Mouse (Mus musculus) adrenal gland, adult (tissue): ENCODE measurements around the gene Eef1a2.
"Not testable (repeated sequence)": the region's sequence is repeated elsewhere in the genome, so short reads cannot be mapped to it uniquely, and the experiment has no call there.

Experiments used
- DNase-seq, 2 experiments: peaks; one replicate each; pipeline ENCODE4 v3.0.0; 2022 to 2023; ENCODE audit warnings: low spot score in 1 of 2; ENCODE audit not compliant: inconsistent age in 2 of 2

Eef1a2 gene

GRCm38 (mm10) chr2:181156248-181157121, at the start of gene Eef1a2:
Gene Eef1a2, minus strand, starts transcription at chr2:181157014.
- peak in 1 of 2 experiments; percentile 63 for DNase-seq

GRCm38 (mm10) chr2:181206118-181206517, 49.3 kb upstream of the Eef1a2 start:
- no peak for DNase-seq

GRCm38 (mm10) chr2:181205678-181206077, 48.9 kb upstream of the Eef1a2 start:
- no peak for DNase-seq

- DNase-seq = no peak
Observed at GRCm38 (mm10) chr2:181202886-181203285, 46.1 kb upstream of the Eef1a2 start.

- DNase-seq = no peak
Observed at GRCm38 (mm10) chr2:181202422-181202821, 45.6 kb upstream of the Eef1a2 start, which contains the start of gene Ptk6. Gene Ptk6, minus strand, starts transcription at chr2:181202789.

- DNase-seq = no peak
Observed at GRCm38 (mm10) chr2:181201606-181202005, 44.8 kb upstream of the Eef1a2 start.

DNA sequence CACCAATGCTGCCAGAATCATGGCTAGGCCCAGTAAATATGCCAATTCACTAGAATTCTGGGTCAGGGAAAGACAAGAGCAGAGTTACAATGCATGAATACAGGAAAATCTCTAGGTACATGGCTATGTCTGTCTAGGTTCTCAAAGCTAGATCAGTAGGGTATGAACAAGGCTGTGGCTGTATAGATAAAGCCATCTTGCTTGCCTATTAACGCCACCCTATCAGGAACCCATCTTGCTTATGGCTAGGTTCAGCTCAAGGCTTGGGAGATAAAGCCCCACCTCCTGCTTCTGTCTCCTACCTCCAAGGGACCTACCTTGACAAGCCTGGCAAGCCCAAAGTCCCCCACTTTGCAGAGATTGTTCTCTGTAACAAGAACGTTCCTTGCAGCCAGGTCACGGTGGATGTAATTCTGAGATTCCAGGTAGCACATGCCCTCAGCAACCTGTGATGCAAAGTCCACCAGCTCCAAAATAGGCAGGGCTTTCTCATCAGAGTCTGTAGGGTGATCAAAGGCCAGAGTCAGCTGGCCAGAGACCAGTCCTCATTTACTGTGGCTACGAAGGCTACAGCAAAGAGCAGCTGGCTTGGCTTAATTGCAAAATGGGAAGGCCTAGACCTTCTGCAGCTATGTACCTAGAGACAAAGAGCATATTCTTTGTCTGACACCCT, 40.0 kb upstream of the Eef1a2 start:
- DNase-seq = no peak

DNA sequence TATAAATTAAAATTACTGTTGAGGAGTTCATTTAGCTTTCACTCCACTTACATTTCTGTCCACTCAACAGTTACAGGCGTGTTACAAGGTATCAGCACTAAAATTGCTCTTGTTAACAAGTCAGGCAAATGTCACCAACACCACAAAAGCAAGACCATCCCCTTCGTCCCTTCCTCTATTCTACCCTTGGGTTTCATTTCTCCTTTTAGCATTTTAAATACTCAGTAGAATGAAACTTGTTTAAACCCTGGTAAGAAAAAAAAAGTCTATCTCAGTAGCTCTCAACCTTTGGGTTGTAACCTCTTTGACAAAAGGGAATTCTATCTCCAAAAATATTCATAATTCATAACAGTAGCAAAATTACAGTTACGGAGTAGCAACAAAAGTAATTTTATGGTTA, 36.2 kb upstream of the Eef1a2 start:
- DNase-seq = no peak

DNA sequence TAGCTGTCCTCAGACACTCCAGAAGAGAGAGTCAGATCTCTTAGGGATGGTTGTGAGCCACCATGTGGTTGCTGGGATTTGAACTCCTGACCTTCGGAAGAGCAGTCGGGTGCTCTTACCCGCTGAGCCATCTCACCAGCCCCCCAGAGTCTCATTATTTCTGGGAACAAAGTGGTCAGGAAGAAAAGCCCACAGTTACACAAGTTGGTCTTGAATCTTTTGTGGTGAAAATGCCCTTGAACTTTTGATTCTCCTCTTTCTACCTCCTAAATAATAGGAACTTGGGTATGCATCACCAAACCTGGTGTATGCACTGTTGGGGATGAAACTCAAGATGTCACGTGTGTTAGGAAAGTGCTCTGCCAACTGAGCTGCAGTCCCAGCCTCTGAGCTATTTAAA, 35.1 kb upstream of the Eef1a2 start:
- no peak for DNase-seq

- DNase-seq = not testable (repeated sequence)
Observed at GRCm38 (mm10) chr2:181191385-181191784, 34.6 kb upstream of the Eef1a2 start.

GRCm38 (mm10) chr2:181189321-181189720, 32.5 kb upstream of the Eef1a2 start:
- no peak for DNase-seq

GRCm38 (mm10) chr2:181188681-181189080, 31.9 kb upstream of the Eef1a2 start:
- peak; percentile 15 to 48 for DNase-seq

GRCm38 (mm10) chr2:181187121-181188000, 30.5 kb upstream of the Eef1a2 start, which contains the start of gene Ppdpf:
Gene Ppdpf, plus strand, starts transcription at chr2:181187247.
- peak; percentile 97 to 98 for DNase-seq

- DNase-seq = peak; percentile 88 to 95
Observed at GRCm38 (mm10) chr2:181186635-181187034, 29.8 kb upstream of the Eef1a2 start.

DNA sequence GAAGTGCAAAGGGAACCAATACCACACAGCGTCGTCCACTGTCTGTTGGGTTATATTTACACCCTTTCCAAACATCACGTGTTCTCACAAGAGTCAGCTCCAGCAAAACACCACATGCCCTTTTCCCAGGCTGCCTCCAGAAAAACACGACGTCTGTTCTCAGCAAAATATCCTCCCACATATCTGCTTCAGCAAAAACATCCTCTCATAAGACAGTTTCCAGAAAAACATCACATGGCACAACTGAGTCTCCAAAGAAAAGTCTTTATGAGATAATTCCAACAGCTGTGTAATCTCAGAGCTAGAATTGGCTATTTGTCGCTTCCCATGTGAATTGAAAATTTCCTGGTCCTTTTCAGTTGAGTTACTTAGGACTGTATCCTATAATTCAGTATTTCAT, 24.1 kb upstream of the Eef1a2 start:
- DNase-seq = no peak

GRCm38 (mm10) chr2:181178471-181178870, 21.7 kb upstream of the Eef1a2 start:
- no peak for DNase-seq

DNA sequence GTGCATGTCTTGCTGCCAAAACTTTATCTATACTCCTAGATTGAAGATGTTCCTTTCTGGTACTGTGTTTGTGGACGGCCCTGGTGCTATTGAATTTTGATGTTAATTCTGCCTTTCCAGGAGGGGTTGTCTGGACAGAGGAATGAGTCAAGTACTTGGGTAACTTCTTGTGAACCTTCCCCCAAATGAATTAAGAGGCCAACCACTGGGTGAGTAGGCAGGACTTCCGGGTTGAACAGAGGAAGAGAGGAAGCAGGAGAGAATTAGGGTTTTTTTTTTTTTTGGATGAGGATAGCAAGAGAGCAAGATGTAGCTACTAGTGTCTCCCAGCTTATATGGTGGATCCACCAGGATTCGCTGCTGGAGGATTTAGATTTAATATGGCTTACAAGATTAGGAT, 21.2 kb upstream of the Eef1a2 start:
- no peak for DNase-seq

- DNase-seq = no peak
Observed at GRCm38 (mm10) chr2:181174646-181175045, 17.8 kb upstream of the Eef1a2 start.

DNA sequence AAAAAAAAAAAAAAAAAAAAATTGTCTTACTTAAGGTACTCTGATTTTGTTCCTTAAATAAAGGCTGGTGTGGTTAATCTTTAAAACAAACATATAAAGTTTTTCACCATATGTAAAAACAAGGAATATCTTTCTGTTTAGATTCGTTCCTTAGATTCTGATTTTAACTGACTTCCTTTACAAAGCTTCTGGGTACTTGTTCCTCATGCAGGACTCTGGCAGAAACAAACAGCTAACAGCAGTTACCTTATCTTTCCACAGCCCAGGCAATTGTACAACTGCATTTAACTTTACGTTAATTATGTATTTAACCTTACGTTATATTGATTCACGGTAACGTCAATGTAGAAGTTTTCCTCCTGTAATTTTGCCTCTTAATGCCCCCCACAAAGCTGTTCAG, 9.7 kb upstream of the Eef1a2 start:
- DNase-seq = no peak

- DNase-seq = no peak
Observed at GRCm38 (mm10) chr2:181160821-181161220, 4.0 kb upstream of the Eef1a2 start.

DNA sequence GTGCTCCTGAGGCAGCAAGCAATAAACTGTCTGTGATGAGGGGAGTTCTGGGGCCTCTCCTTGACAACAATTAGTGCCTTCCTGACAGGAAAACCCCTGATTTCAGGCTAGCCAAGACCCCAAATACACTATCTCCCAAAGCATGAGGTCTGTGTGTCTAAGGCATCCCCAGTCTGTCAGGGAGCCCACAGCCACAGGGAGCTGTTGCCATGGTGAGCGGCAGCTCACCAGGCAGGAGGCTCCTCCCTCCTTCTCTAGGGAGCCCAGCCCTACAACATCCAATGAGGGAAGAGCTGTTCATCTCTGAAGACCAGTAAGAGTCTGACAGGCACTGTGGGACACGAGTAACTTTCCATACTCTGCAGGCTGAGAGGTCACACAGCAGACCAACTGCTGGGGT, 3.0 kb upstream of the Eef1a2 start:
- DNase-seq = peak in 1 of 2 experiments; percentile 41
